Mouse (Mus musculus): ENCODE measurements around the gene Bola3.

- TF ChIP-seq CTCF (IDR thresholded peaks at IDR 0.05; ENCODE audit: extremely low read depth, insufficient read length, insufficient replicate concordance, low read depth, low read length) (no peak), POLR2A (IDR thresholded peaks at IDR 0.05; ENCODE audit: low read depth, low read length) (no peak)
Measured at GRCm38 (mm10) chr6:83363075-83363474, 14.1 kb downstream of the Bola3 start.

Data from small intestine, adult 2 months (tissue).